Mouse (Mus musculus) ES-E14 (cell line): Measurements from ENCODE around the gene Insc. TPM values are rescaled to one million over a fixed set of nuclear protein-coding genes. Genes with fewer than 3 reads are reported as not detected.

ENCODE experiments used
- DNase-seq: peaks from one replicate; pipeline ENCODE4 v3.0.0-alpha.2; 2013; ENCODE audit warnings: low read depth, low spot score
- H3K27ac ChIP-seq: 2 replicates; pipeline ENCODE4 v1.5.1; 2012; ENCODE audit warnings: low read depth, mild to moderate bottlenecking, low read length, moderate library complexity, mixed read lengths; ENCODE audit not compliant: poor library complexity, insufficient read depth, severe bottlenecking
- H3K36me3 ChIP-seq: 2 replicates; pipeline ENCODE4 v1.6.1; 2012; ENCODE audit warnings: mild to moderate bottlenecking, low read length, moderate library complexity, mixed read lengths; ENCODE audit not compliant: control insufficient read depth, poor library complexity, insufficient read depth, severe bottlenecking
- H3K4me1 ChIP-seq, 2 experiments: fragments of 150-350 bp in 1 of 2; sonication (generic) in 1 of 2; 2 replicates each; pipeline ENCODE4 v1.6.1; 2012; ENCODE audit warnings: low read length in 2 of 2, mild to moderate bottlenecking in 1 of 2, mixed read lengths in 1 of 2; ENCODE audit not compliant: control insufficient read depth in 2 of 2, insufficient read depth in 2 of 2, poor library complexity in 1 of 2
- H3K4me3 ChIP-seq, 2 experiments: fragments of 150-350 bp in 1 of 2; sonication (generic) in 1 of 2; 2 replicates each; pipeline ENCODE4 v1.5.1; 2012; ENCODE audit warnings: low read length in 2 of 2, low read depth in 1 of 2, mild to moderate bottlenecking in 1 of 2, mixed read lengths in 1 of 2; ENCODE audit not compliant: insufficient read depth in 1 of 2, poor library complexity in 1 of 2, severe bottlenecking in 1 of 2
- H3K9ac ChIP-seq: 2 replicates; pipeline ENCODE4 v1.6.1; 2012; ENCODE audit warnings: low read depth, mild to moderate bottlenecking, low read length, mixed read lengths; ENCODE audit not compliant: poor library complexity, insufficient read depth, severe bottlenecking
- H3K9me3 ChIP-seq: fragments of 150-350 bp; sonication (generic); 2 replicates; pipeline ENCODE4 v1.6.1; 2012; ENCODE audit warnings: low read depth, mild to moderate bottlenecking, low read length; ENCODE audit not compliant: control insufficient read depth, insufficient read depth
- CHD2 ChIP-seq: IDR thresholded peaks from 2 replicates; pipeline ENCODE4 v1.6.1; 2014; ENCODE audit warnings: mild to moderate bottlenecking, low read depth, low read length, inconsistent platforms
- HCFC1 ChIP-seq: IDR thresholded peaks from 2 replicates; pipeline ENCODE4 v1.6.1; 2012; ENCODE audit warnings: low read length, inconsistent platforms, borderline replicate concordance; ENCODE audit not compliant: insufficient read depth
- MAFK ChIP-seq: IDR thresholded peaks from 2 replicates; pipeline ENCODE4 v1.6.1; 2014; ENCODE audit warnings: mild to moderate bottlenecking, low read depth, low read length, inconsistent platforms; ENCODE audit not compliant: insufficient read depth
- ZC3H11A ChIP-seq: IDR thresholded peaks from 2 replicates; pipeline ENCODE4 v1.6.1; 2012; ENCODE audit warnings: low read depth, mild to moderate bottlenecking, inconsistent platforms, low read length, borderline replicate concordance
- ZNF384 ChIP-seq: IDR thresholded peaks from 2 replicates; pipeline ENCODE4 v1.6.1; 2012; ENCODE audit warnings: low read depth, low read length, inconsistent platforms
- in situ Hi-C, 2 experiments: fragments of 600-800 bp; cut with MboI; formaldehyde crosslinking; loops; one replicate each; pipeline ENCODE4 v1.15.1; 2025; ENCODE audit warnings: low sequenced_read_pairs in 2 of 2, inconsistent platforms in 1 of 2; ENCODE audit not compliant: unreplicated experiment in 2 of 2
- total RNA-seq: library from RNA; depleted of rRNA; stranded (reverse); fragments of 300-350 nt; gene quantifications from 2 replicates; pipeline ENCODE4 v1.2.3, GENCODE M21; 2012; rRNA removed

Insc gene
- 1.4 and 1.7 TPM in 2 replicates for total RNA-seq

GRCm38 (mm10) chr7:114743022-114743780, at the start of gene Insc:
Gene Insc, plus strand, starts transcription at chr7:114743694.
- in situ Hi-C loops: no loop called here
- H3K4me3 ChIP-seq: no peak within 1 kb of the TSS
- H3K9me3 ChIP-seq: no peaks in the 10 kb centered on the region
- TF ChIP-seq ZNF384 (no peak), HCFC1 (no peak), ZC3H11A (no peak), CHD2 (no peak), MAFK (no peak)
- H3K4me1 ChIP-seq: peaks cover 20 to 33% of the 10 kb centered on the region in 2 experiments
- H3K9ac ChIP-seq: no peak within 1 kb of the TSS
- no peak for DNase-seq
- no peaks in the 10 kb centered on the region for H3K36me3 ChIP-seq
- H3K27ac ChIP-seq: no peak within 1 kb of the TSS

GRCm38 (mm10) chr7:114700871-114701270, 42.6 kb upstream of the Insc start:
- no peaks in the 10 kb centered on the region for H3K4me1 ChIP-seq
- no peaks in the 10 kb centered on the region for H3K36me3 ChIP-seq
- TF ChIP-seq ZC3H11A (no peak), MAFK (no peak)
- no peak overlapping the region for H3K27ac ChIP-seq
- no peaks in the 10 kb centered on the region for H3K9me3 ChIP-seq
- in situ Hi-C loops: no loop called here
- DNase-seq: no peak
- no peak overlapping the region for H3K4me3 ChIP-seq
- no peak overlapping the region for H3K9ac ChIP-seq

- Histone ChIP-seq H3K36me3 (no peaks in the 10 kb centered on the region), H3K4me1 (no peaks in the 10 kb centered on the region), H3K9ac (no peak overlapping the region), H3K27ac (no peak overlapping the region), H3K9me3 (no peaks in the 10 kb centered on the region), H3K4me3 (no peak overlapping the region)
- no peak for DNase-seq
- in situ Hi-C loops: no loop called here
- no peak for TF ChIP-seq MAFK
- no peak for TF ChIP-seq ZNF384
- no peak for TF ChIP-seq HCFC1
- no peak for TF ChIP-seq CHD2
- no peak for TF ChIP-seq ZC3H11A
These were observed 36.8 kb upstream of the Insc start for GRCm38 (mm10) chr7:114706716-114707115.

GRCm38 (mm10) chr7:114707398-114707797, 36.1 kb upstream of the Insc start:
- Histone ChIP-seq H3K27ac (no peak overlapping the region), H3K9me3 (no peaks in the 10 kb centered on the region), H3K4me1 (no peaks in the 10 kb centered on the region), H3K9ac (no peak overlapping the region), H3K36me3 (no peaks in the 10 kb centered on the region), H3K4me3 (no peak overlapping the region)
- TF ChIP-seq MAFK (no peak), ZNF384 (no peak), ZC3H11A (no peak), HCFC1 (no peak), CHD2 (no peak)
- no peak for DNase-seq
- in situ Hi-C loops: no loop called here

- no peak overlapping the region for H3K27ac ChIP-seq
- H3K36me3 ChIP-seq: no peaks in the 10 kb centered on the region
- in situ Hi-C loops: no loop called here
- no peak for DNase-seq
- H3K9me3 ChIP-seq: no peaks in the 10 kb centered on the region
- H3K9ac ChIP-seq: no peak overlapping the region
- H3K4me1 ChIP-seq: no peaks in the 10 kb centered on the region
- TF ChIP-seq ZC3H11A (no peak), MAFK (no peak), ZNF384 (no peak), HCFC1 (no peak), CHD2 (no peak)
- H3K4me3 ChIP-seq: no peak overlapping the region
These were observed 33.1 kb upstream of the Insc start for GRCm38 (mm10) chr7:114710419-114710818.
